Mouse (Mus musculus) adipocyte (in vitro differentiated cells): Measurements from ENCODE around the gene Gatm.

Experiments used
- DNase-seq: peaks from one replicate; pipeline ENCODE4 v3.0.0-alpha.2; 2016; ENCODE audit warnings: low spot score

Gene Gatm

GRCm38 (mm10) chr2:122610746-122611653 lies at the start of gene Gatm:
Gatm (minus strand) TSS chr2:122611303.
- no peak for DNase-seq

- no peak for DNase-seq
Observed at GRCm38 (mm10) chr2:122659825-122660224, 48.7 kb upstream of the Gatm start.

- no peak for DNase-seq
Observed at GRCm38 (mm10) chr2:122657707-122658524, 46.8 kb upstream of the Gatm start.

GRCm38 (mm10) chr2:122656767-122657166 lies 45.7 kb upstream of the Gatm start:
- no peak for DNase-seq

- DNase-seq, result no peak
Observed at GRCm38 (mm10) chr2:122656052-122656451, 44.9 kb upstream of the Gatm start.

GRCm38 (mm10) chr2:122652096-122653084 lies 41.3 kb upstream of the Gatm start:
- DNase-seq, result no peak

GRCm38 (mm10) chr2:122638673-122639072 lies 27.6 kb upstream of the Gatm start:
- DNase-seq, result no peak

- no peak for DNase-seq
Observed at GRCm38 (mm10) chr2:122638029-122638428, 26.9 kb upstream of the Gatm start.

- DNase-seq, result peak; percentile 17
Observed at GRCm38 (mm10) chr2:122637526-122637997, 26.5 kb upstream of the Gatm start.

GRCm38 (mm10) chr2:122636686-122637085 lies 25.6 kb upstream of the Gatm start, which contains the start of gene AA467197:
AA467197 (plus strand) TSS chr2:122636986.
- no peak for DNase-seq

GRCm38 (mm10) chr2:122631226-122631801 lies 20.2 kb upstream of the Gatm start:
- DNase-seq, result peak; percentile 61

GRCm38 (mm10) chr2:122630465-122631225 lies 19.5 kb upstream of the Gatm start:
- peak; percentile 94 for DNase-seq

- DNase-seq, result no peak
Observed at GRCm38 (mm10) chr2:122629871-122630270, 18.8 kb upstream of the Gatm start.

- DNase-seq, result peak; percentile 88
Observed at GRCm38 (mm10) chr2:122628976-122629375, 17.9 kb upstream of the Gatm start.

- DNase-seq, result no peak
Observed at GRCm38 (mm10) chr2:122625930-122626329, 14.8 kb upstream of the Gatm start.

- no peak for DNase-seq
Observed at GRCm38 (mm10) chr2:122621337-122622110, 10.4 kb upstream of the Gatm start.

- no peak for DNase-seq
Observed at GRCm38 (mm10) chr2:122618719-122619118, 7.6 kb upstream of the Gatm start.

- no peak for DNase-seq
Observed at GRCm38 (mm10) chr2:122617792-122618191, 6.7 kb upstream of the Gatm start.

GRCm38 (mm10) chr2:122616237-122616636 lies 5.1 kb upstream of the Gatm start:
- no peak for DNase-seq

- DNase-seq, result no peak
Observed at GRCm38 (mm10) chr2:122611654-122611973, 511 bp upstream of the Gatm start.
